Mouse (Mus musculus): ENCODE measurements around the gene Nipa1.

DNA sequence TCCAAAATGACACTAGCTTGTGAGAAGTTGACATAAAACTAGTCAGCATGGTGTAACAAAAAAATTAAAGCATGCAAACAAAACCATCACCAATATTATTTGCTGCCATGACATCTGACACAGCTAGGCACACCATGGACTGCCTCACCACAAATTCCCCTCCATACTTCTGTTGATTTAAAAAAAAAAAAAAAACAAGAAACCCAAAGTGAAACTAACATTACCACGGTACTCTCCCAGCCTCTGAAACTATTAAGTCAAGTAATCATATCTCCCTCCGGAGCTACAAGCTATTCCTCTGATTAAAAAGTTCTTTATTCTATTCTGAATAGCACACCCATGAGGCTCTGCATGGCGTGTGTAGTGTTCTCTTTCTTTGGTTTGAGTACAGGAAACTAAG, 62.6 kb downstream of the Nipa1 start:
- TF ChIP-seq CTCF (IDR thresholded peaks at IDR 0.05; ENCODE audit: low read depth) (no peak), EP300 (IDR thresholded peaks at IDR 0.05; ENCODE audit: low read depth) (no peak)
